Mouse (Mus musculus) hindbrain, embryonic 15.5 days (tissue): ENCODE results near the gene Pmel. TPM values are rescaled to one million over a fixed set of nuclear protein-coding genes. Genes with fewer than 3 reads are reported as not detected.
A peak's percentile ranks its signal among the peaks of the same experiment; 100 is the strongest.

ENCODE experiments used
- ATAC-seq: fragments of 200-750 bp; cut with Nextera tagmentation; 2 replicates; pipeline ENCODE4 v1.8.0; 2017; ENCODE audit warnings: low read depth, moderate number of reproducible peaks, moderate TSS enrichment; ENCODE audit not compliant: low FRiP score
- H3K27ac ChIP-seq: fragments of 300-500 bp; sonication (generic); replicated peaks from 2 replicates; pipeline ENCODE4 v1.5.1; 2015; ENCODE audit warnings: mild to moderate bottlenecking, inconsistent platforms
- H3K27me3 ChIP-seq: fragments of 300-500 bp; sonication (generic); 2 replicates; pipeline ENCODE4 v1.6.1; 2015; ENCODE audit warnings: control low read depth, inconsistent platforms
- H3K36me3 ChIP-seq: fragments of 300-500 bp; sonication (generic); 2 replicates; pipeline ENCODE4 v1.6.1; 2015; ENCODE audit warnings: control low read depth, inconsistent platforms
- H3K4me1 ChIP-seq: fragments of 300-500 bp; sonication (generic); replicated peaks from 2 replicates; pipeline ENCODE4 v1.6.1; 2015; ENCODE audit warnings: control low read depth, inconsistent platforms
- H3K4me2 ChIP-seq: fragments of 300-500 bp; sonication (generic); 2 replicates; pipeline ENCODE4 v1.6.1; 2015; ENCODE audit warnings: moderate library complexity, mild to moderate bottlenecking, inconsistent platforms
- H3K4me3 ChIP-seq: fragments of 300-500 bp; sonication (generic); 2 replicates; pipeline ENCODE4 v1.5.1; 2015; ENCODE audit warnings: mild to moderate bottlenecking, inconsistent platforms
- H3K9ac ChIP-seq: fragments of 300-500 bp; sonication (generic); 2 replicates; pipeline ENCODE4 v1.6.1; 2015; ENCODE audit warnings: inconsistent platforms
- H3K9me3 ChIP-seq: fragments of 300-500 bp; sonication (generic); 2 replicates; pipeline ENCODE4 v1.6.1; 2016; ENCODE audit warnings: control low read depth, inconsistent platforms
- WGBS: fragments of 180-500 bp; shearing (Covaris S2); methylation state at CpG from one replicate; pipeline ENCODE4 v1.1.7; 2015; 5-methylcytosine and 5-hydroxymethylcytosine counted together
- polyA plus RNA-seq: library from polyadenylated mRNA; unstranded; fragments of >200 nt; fragmentation: Nextera tagmentation; extraction: Ambion mirVana; gene quantifications from 2 replicates; pipeline ENCODE4 v1.2.1, GENCODE M21; 2015

The Pmel gene
- polyA plus RNA-seq, 1 experiment from 2014 or later, result 1.1 TPM

GRCm38 (mm10) chr10:128744211-128744610, 40.2 kb downstream of the Pmel start:
- ATAC-seq, result no peak
- H3K27me3 ChIP-seq, result peaks cover 29% of the 10 kb centered on the region
- no peaks in the 10 kb centered on the region for H3K36me3 ChIP-seq
- WGBS, result 15% methylated on average over 8 of the region's 8 CpGs
- peak overlapping the region; percentile 66 for H3K9ac ChIP-seq
- H3K27ac ChIP-seq, result no peak overlapping the region; the same call in 1 of the 2 replicates
- peak overlapping the region; percentile 90 for H3K4me2 ChIP-seq
- H3K9me3 ChIP-seq, result no peaks in the 10 kb centered on the region
- H3K4me1 ChIP-seq, result peaks cover 28% of the 10 kb centered on the region
- peak overlapping the region; percentile 55 for H3K4me3 ChIP-seq

GRCm38 (mm10) chr10:128744680-128745601, 40.9 kb downstream of the Pmel start, which contains the start of gene Dgka:
Gene Dgka, minus strand, starts transcription at chr10:128744855.
- H3K4me3 ChIP-seq, result peak within 1 kb of the TSS; percentile 55
- peak within 1 kb of the TSS; percentile 66 for H3K9ac ChIP-seq
- H3K4me2 ChIP-seq, result peak within 1 kb of the TSS; percentile 90
- ATAC-seq, result no peak
- no peak within 1 kb of the TSS; the same call in 1 of the 2 replicates for H3K27ac ChIP-seq
- WGBS, result 20% methylated on average over 18 of the region's 18 CpGs
- H3K4me1 ChIP-seq, result peaks cover 35% of the 10 kb centered on the region
- peaks cover 29% of the 10 kb centered on the region for H3K27me3 ChIP-seq
- H3K9me3 ChIP-seq, result no peaks in the 10 kb centered on the region
- no peaks in the 10 kb centered on the region for H3K36me3 ChIP-seq

GRCm38 (mm10) chr10:128745946-128746613, 42.1 kb downstream of the Pmel start:
- H3K4me1 ChIP-seq, result peaks cover 44% of the 10 kb centered on the region
- WGBS, result 93% methylated on average over 10 of the region's 10 CpGs

GRCm38 (mm10) chr10:128746972-128747645, 43.1 kb downstream of the Pmel start:
- Histone ChIP-seq H3K36me3 (no peaks in the 10 kb centered on the region), H3K4me3 (peak overlapping the region; percentile 59), H3K4me2 (peak overlapping the region; percentile 76), H3K27me3 (peaks cover 20% of the 10 kb centered on the region), H3K9me3 (no peaks in the 10 kb centered on the region), H3K27ac (peak overlapping the region; percentile 91), H3K4me1 (peaks cover 45% of the 10 kb centered on the region), H3K9ac (peak overlapping the region; percentile 90)
- ATAC-seq, result no peak; the same call in 1 of the 2 replicates
- WGBS, result 47% methylated on average over 9 of the region's 9 CpGs

More at GRCm38 (mm10) chr10:128745946-128746613, 42.1 kb downstream of the Pmel start:
- no peaks in the 10 kb centered on the region for H3K36me3 ChIP-seq
- peaks cover 29% of the 10 kb centered on the region for H3K27me3 ChIP-seq
- ATAC-seq, result no peak
- H3K4me3 ChIP-seq, result no peak overlapping the region
- H3K27ac ChIP-seq, result no peak overlapping the region
- no peak overlapping the region for H3K4me2 ChIP-seq
- no peak overlapping the region for H3K9ac ChIP-seq
- no peaks in the 10 kb centered on the region for H3K9me3 ChIP-seq

- Histone ChIP-seq H3K4me3 (peak within 1 kb of the TSS; percentile 59), H3K9me3 (no peaks in the 10 kb centered on the region), H3K27ac (peak within 1 kb of the TSS; percentile 91), H3K36me3 (no peaks in the 10 kb centered on the region), H3K4me1 (peaks cover 45% of the 10 kb centered on the region), H3K4me2 (peak within 1 kb of the TSS; percentile 76), H3K27me3 (peaks cover 14% of the 10 kb centered on the region), H3K9ac (peak within 1 kb of the TSS; percentile 90)
- under 1% methylated on average over 36 of the region's 36 CpGs for WGBS
- ATAC-seq, result peak; percentile 71
Observed at GRCm38 (mm10) chr10:128747646-128748251, 43.8 kb downstream of the Pmel start, which contains the start of gene Pym1. Gene Pym1, plus strand, starts transcription at chr10:128747889.

GRCm38 (mm10) chr10:128748252-128748864, 44.4 kb downstream of the Pmel start:
- Histone ChIP-seq H3K36me3 (no peaks in the 10 kb centered on the region), H3K27me3 (peaks cover 12% of the 10 kb centered on the region), H3K4me1 (peaks cover 40% of the 10 kb centered on the region), H3K4me2 (peak overlapping the region; percentile 76), H3K9ac (peak overlapping the region; percentile 90), H3K27ac (peak overlapping the region; percentile 91), H3K9me3 (no peaks in the 10 kb centered on the region), H3K4me3 (peak overlapping the region; percentile 59)
- peak; percentile 92 for ATAC-seq
- under 1% methylated on average over 36 of the region's 37 CpGs for WGBS

Other genes with a start within 250 kb of the Pmel start
- 167 and 177 TPM in 2 replicates for gene Smarcc2, start 244.9 kb upstream of the Pmel start, polyA plus RNA-seq
- gene Myl6, start 210.1 kb upstream of the Pmel start, polyA plus RNA-seq, result 944 and 959 TPM in 2 replicates
- 5.7 and 6.5 TPM in 2 replicates for gene Myl6b, start 205.5 kb upstream of the Pmel start, polyA plus RNA-seq
- gene Esyt1, start 178.3 kb upstream of the Pmel start, polyA plus RNA-seq, result 14.2 and 14.8 TPM in 2 replicates
- gene Zc3h10, start 156.4 kb upstream of the Pmel start, polyA plus RNA-seq, result 18.2 and 20.0 TPM in 2 replicates
- gene Rpl41, start 154.9 kb upstream of the Pmel start, polyA plus RNA-seq, result 2,263 and 2,497 TPM in 2 replicates
- gene Pa2g4, start 138.2 kb upstream of the Pmel start, polyA plus RNA-seq, result 125 and 127 TPM in 2 replicates
- gene Erbb3, start 114.5 kb upstream of the Pmel start, polyA plus RNA-seq, result 1.2 and 2.1 TPM in 2 replicates
- gene Rps26, start 77.4 kb upstream of the Pmel start, polyA plus RNA-seq, result 359 and 409 TPM in 2 replicates
- 15.1 and 18.3 TPM in 2 replicates for gene Ikzf4, start 58.2 kb upstream of the Pmel start, polyA plus RNA-seq
- 14.5 TPM in 2 replicates for gene Suox, start 30.1 kb upstream of the Pmel start, polyA plus RNA-seq
- gene Rab5b, start 7.9 kb upstream of the Pmel start, polyA plus RNA-seq, result 113 and 121 TPM in 2 replicates
- gene Cdk2, start 836 bp downstream of the Pmel start, polyA plus RNA-seq, result 22.4 and 23.5 TPM in 2 replicates
- 7.7 and 8.9 TPM in 2 replicates for gene Dgka, start 40.7 kb downstream of the Pmel start, polyA plus RNA-seq
- 44.5 and 47.0 TPM in 2 replicates for gene Pym1, start 43.7 kb downstream of the Pmel start, polyA plus RNA-seq
- 0.73 and 0.98 TPM in 2 replicates for gene Mmp19, start 86.7 kb downstream of the Pmel start, polyA plus RNA-seq
- 50.5 and 51.9 TPM in 2 replicates for gene Dnajc14, start 99.9 kb downstream of the Pmel start, polyA plus RNA-seq
- gene Tmem198b, start 100.2 kb downstream of the Pmel start, polyA plus RNA-seq, result 17.0 and 19.9 TPM in 2 replicates
- 146 and 151 TPM in 2 replicates for gene Sarnp, start 113.1 kb downstream of the Pmel start, polyA plus RNA-seq
- gene Ormdl2, start 117.5 kb downstream of the Pmel start, polyA plus RNA-seq, result 28.1 and 28.8 TPM in 2 replicates
- gene Gdf11, start 187.5 kb downstream of the Pmel start, polyA plus RNA-seq, result 8.6 and 8.9 TPM in 2 replicates
- gene Cd63, start 196.8 kb downstream of the Pmel start, polyA plus RNA-seq, result 262 and 274 TPM in 2 replicates
- gene Rdh5, start 218.7 kb downstream of the Pmel start, polyA plus RNA-seq, result 20.9 and 22.1 TPM in 2 replicates
- 266 and 268 TPM in 2 replicates for gene Bloc1s1, start 219.8 kb downstream of the Pmel start, polyA plus RNA-seq
- gene Itga7, start 229.6 kb downstream of the Pmel start, polyA plus RNA-seq, result 8.9 TPM in 2 replicates